Mouse (Mus musculus): ENCODE data around the gene Clpx.

Gene Clpx

GRCm38 (mm10) chr9:65347112-65347850 lies 53.2 kb downstream of the Clpx start:
- no peak for DNase-seq

GRCm38 (mm10) chr9:65353251-65353650 lies 59.2 kb downstream of the Clpx start:
- no peak for DNase-seq

GRCm38 (mm10) chr9:65356561-65356960 lies 62.5 kb downstream of the Clpx start:
- no peak for DNase-seq

GRCm38 (mm10) chr9:65356971-65357370 lies 62.9 kb downstream of the Clpx start:
- DNase-seq: no peak

- no peak for DNase-seq
Measured at GRCm38 (mm10) chr9:65358956-65359480, 65.0 kb downstream of the Clpx start.

GRCm38 (mm10) chr9:65360641-65361448 lies 66.8 kb downstream of the Clpx start, which contains the start of gene Ubap1l:
TSS of gene Ubap1l (plus strand) at chr9:65361041.
- DNase-seq: no peak

- no peak for DNase-seq
Measured at GRCm38 (mm10) chr9:65363684-65364083, 69.6 kb downstream of the Clpx start.

GRCm38 (mm10) chr9:65365721-65366120 lies 71.7 kb downstream of the Clpx start:
- no peak for DNase-seq

- DNase-seq: no peak
Measured at GRCm38 (mm10) chr9:65371756-65372155, 77.7 kb downstream of the Clpx start.

GRCm38 (mm10) chr9:65372449-65372848 lies 78.4 kb downstream of the Clpx start:
- peak; percentile 20 to 24 for DNase-seq

GRCm38 (mm10) chr9:65374468-65375162 lies 80.6 kb downstream of the Clpx start:
- DNase-seq: no peak

GRCm38 (mm10) chr9:65375163-65375934 lies 81.3 kb downstream of the Clpx start:
- DNase-seq: no peak

Data from cerebellum, postnatal 36 days (tissue).